Mouse (Mus musculus) limb, embryonic 14.5 days (tissue): ENCODE data around the gene Agap1. TPM values are rescaled to one million over a fixed set of nuclear protein-coding genes. Genes with fewer than 3 reads are reported as not detected.

Source experiments
- ATAC-seq: fragments of 200-750 bp; cut with Nextera tagmentation; 2 replicates; pipeline ENCODE4 v1.8.0; 2017; ENCODE audit warnings: low read depth, moderate number of reproducible peaks, moderate TSS enrichment; ENCODE audit not compliant: low FRiP score
- DNase-seq: peaks from one replicate; pipeline ENCODE4 v3.0.0-alpha.2; 2015; ENCODE audit warnings: low spot score
- H3K27ac ChIP-seq: fragments of 300-500 bp; sonication (generic); replicated peaks from 2 replicates; pipeline ENCODE4 v1.5.1; 2014; ENCODE audit warnings: low read depth, mild to moderate bottlenecking, low read length, moderate library complexity, mixed read lengths
- H3K27me3 ChIP-seq: fragments of 300-500 bp; sonication (generic); 2 replicates; pipeline ENCODE4 v1.6.1; 2014; ENCODE audit warnings: low read length, mixed read lengths; ENCODE audit not compliant: control insufficient read depth, insufficient read depth
- H3K36me3 ChIP-seq: fragments of 300-500 bp; sonication (generic); 2 replicates; pipeline ENCODE4 v1.6.1; 2014; ENCODE audit warnings: mild to moderate bottlenecking, low read length, moderate library complexity, mixed read lengths; ENCODE audit not compliant: control insufficient read depth, insufficient read depth
- H3K4me1 ChIP-seq: fragments of 300-500 bp; sonication (generic); 2 replicates; pipeline ENCODE4 v1.6.1; 2014; ENCODE audit warnings: antibody characterized with exemption, low read length, mixed read lengths; ENCODE audit not compliant: control insufficient read depth, insufficient read depth
- H3K4me2 ChIP-seq: fragments of 300-500 bp; sonication (generic); replicated peaks from 2 replicates; pipeline ENCODE4 v1.6.1; 2014; ENCODE audit warnings: low read depth, mild to moderate bottlenecking, low read length, moderate library complexity; ENCODE audit not compliant: severe bottlenecking
- H3K4me3 ChIP-seq: fragments of 300-500 bp; sonication (generic); replicated peaks from 2 replicates; pipeline ENCODE4 v1.5.1; 2014; ENCODE audit warnings: low read length
- H3K9ac ChIP-seq: fragments of 300-500 bp; sonication (generic); 2 replicates; pipeline ENCODE4 v1.6.1; 2014; ENCODE audit warnings: mild to moderate bottlenecking, low read depth, low read length, moderate library complexity; ENCODE audit not compliant: severe bottlenecking
- H3K9me3 ChIP-seq: fragments of 300-500 bp; sonication (generic); 2 replicates; pipeline ENCODE4 v1.6.1; 2016; ENCODE audit warnings: low read length; ENCODE audit not compliant: control insufficient read depth
- POLR2A ChIP-seq: fragments of 200-500 bp; IDR thresholded peaks from 2 replicates; pipeline ENCODE4 v1.8.0; 2012; ENCODE audit warnings: inconsistent platforms, mild to moderate bottlenecking, moderate library complexity, borderline replicate concordance; ENCODE audit not compliant: insufficient read depth, insufficient read length; ENCODE audit errors: extremely low read depth
- WGBS: fragments of 180-500 bp; shearing (Covaris S2); extraction: QIAGEN DNeasy Blood & Tissue Kit; methylation state at CpG from one replicate; pipeline ENCODE4 v1.1.7; 2014; 5-methylcytosine and 5-hydroxymethylcytosine counted together
- polyA plus RNA-seq, 2 experiments: library from polyadenylated mRNA; depleted of rRNA in 1 of 2; stranded (reverse) in 1 of 2; unstranded in 1 of 2; fragments of >200 nt; fragmentation: Nextera tagmentation in 1 of 2; extraction: Ambion mirVana in 1 of 2; gene quantifications; 2 replicates each; pipeline versions ENCODE4 v1.2.1 to v1.2.3; 2012 to 2014

Gene Agap1
- polyA plus RNA-seq, 2 experiments = 16.2 to 19.5 TPM

DNA sequence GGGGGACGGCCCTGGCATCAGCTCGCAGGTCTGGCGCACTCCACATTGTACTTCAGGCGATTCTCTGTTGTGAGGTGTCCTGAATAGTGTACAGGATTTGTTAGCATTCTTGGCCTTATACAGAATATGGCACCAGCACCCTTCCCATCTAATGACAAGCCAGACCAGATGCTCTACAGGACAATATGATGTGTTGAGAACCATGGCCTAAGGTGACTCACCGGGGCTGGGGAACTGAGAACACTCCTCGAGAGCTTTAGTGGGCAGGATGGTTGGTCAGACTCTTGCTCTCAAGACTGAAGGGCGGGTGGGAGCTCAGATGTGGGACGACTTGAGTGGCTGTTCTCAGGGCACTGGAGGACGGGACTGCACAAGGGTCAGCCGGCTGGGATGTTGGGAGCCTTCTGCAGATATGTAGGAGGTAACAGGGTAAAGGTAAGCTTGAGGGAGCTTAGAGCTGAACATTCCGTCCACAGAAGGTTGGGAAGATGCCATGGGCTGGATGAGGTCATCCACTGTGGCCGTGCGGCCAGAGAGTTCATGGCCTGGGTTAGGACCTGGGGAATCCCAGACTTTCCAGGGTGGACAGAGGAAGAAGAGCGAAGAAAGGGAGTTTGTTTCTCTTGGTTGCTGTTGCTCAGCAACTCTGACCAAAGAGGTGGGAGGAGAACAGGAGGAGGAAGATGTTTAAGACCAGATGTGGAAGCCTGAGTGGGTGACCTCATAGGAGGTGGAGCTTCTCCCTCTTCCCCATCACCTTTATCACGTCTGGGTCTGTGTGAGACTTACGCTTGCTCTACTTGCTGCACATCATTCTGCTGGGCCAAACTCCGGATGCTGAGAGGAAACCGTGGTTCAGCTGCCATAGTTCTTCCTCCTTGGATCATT lies 100.6 kb downstream of the Agap1 start:
- Histone ChIP-seq H3K27ac (no peak overlapping the region), H3K4me2 (no peak overlapping the region), H3K27me3 (no peaks in the 10 kb centered on the region), H3K9ac (no peak overlapping the region), H3K4me3 (no peak overlapping the region), H3K9me3 (no peaks in the 10 kb centered on the region), H3K36me3 (no peaks in the 10 kb centered on the region), H3K4me1 (peaks cover 14% of the 10 kb centered on the region; the same call in 1 of the 2 replicates)
- peak; percentile 66 for ATAC-seq
- no peak for TF ChIP-seq POLR2A
- 85% methylated on average over 18 of the region's 18 CpGs for WGBS
- DNase-seq = peak; percentile 29

DNA sequence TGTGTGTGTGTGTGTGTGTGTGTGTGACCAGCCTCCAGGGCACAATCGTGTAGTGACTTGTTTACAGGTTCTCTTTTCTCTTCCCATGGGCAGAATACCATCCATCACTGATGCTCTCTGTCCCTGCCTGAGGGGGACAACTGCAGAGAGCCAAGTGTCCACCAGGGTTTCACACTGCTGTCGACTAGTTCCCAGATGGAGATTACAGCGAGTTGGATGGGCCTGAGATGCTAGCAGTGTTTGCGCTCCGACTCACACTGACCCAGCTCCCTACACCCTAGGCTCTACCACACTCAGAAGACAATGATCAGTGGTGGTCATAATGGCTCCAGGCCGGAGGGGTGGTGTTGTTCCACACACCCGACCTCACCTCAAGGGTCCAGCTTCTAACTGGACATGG lies 101.4 kb downstream of the Agap1 start:
- DNase-seq (no peak), ATAC-seq (no peak)
- no peak overlapping the region for H3K27ac ChIP-seq
- no peak for TF ChIP-seq POLR2A
- H3K4me2 ChIP-seq = no peak overlapping the region
- no peak overlapping the region for H3K4me3 ChIP-seq
- no peaks in the 10 kb centered on the region for H3K27me3 ChIP-seq
- WGBS = 71% methylated on average over 7 of the region's 7 CpGs
- no peaks in the 10 kb centered on the region for H3K36me3 ChIP-seq
- H3K4me1 ChIP-seq = peaks cover 14% of the 10 kb centered on the region; the same call in 1 of the 2 replicates
- no peaks in the 10 kb centered on the region for H3K9me3 ChIP-seq
- no peak overlapping the region for H3K9ac ChIP-seq

- Histone ChIP-seq H3K4me1 (peaks cover 20% of the 10 kb centered on the region; the same call in 1 of the 2 replicates), H3K9me3 (no peaks in the 10 kb centered on the region), H3K27ac (no peak overlapping the region), H3K4me3 (no peak overlapping the region), H3K4me2 (no peak overlapping the region), H3K27me3 (no peaks in the 10 kb centered on the region), H3K36me3 (no peaks in the 10 kb centered on the region), H3K9ac (no peak overlapping the region)
- DNase-seq (no peak), ATAC-seq (no peak)
- 74% methylated on average over 6 of the region's 6 CpGs for WGBS
- TF ChIP-seq POLR2A = no peak
These were observed 102.8 kb downstream of the Agap1 start for GRCm38 (mm10) chr1:89557401-89557800.

GRCm38 (mm10) chr1:89558080-89558479 lies 103.5 kb downstream of the Agap1 start:
- H3K4me1 ChIP-seq = peaks cover 20% of the 10 kb centered on the region; the same call in 1 of the 2 replicates
- no peak for ATAC-seq
- no peak for TF ChIP-seq POLR2A

DNA sequence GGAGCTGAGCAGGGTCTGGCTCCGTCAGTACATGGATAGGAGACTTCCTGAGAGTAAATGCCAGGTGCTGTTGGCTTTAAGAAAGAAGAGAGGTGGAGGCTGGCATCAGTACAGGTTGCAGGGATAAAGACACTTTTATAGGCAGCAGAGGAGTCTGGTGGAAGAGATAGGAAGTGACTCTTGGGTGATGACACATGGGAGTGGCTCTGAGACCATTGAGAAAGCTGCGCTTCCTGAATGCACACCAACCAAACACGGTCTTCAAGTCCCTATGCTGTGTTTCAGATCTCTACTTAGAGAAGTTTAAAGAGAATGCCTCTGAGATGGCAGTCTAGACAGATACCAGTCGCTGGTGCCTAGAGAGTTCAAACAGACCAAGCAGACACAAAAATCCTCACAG lies 108.8 kb downstream of the Agap1 start:
- Histone ChIP-seq H3K4me3 (no peak overlapping the region), H3K27ac (no peak overlapping the region), H3K9ac (no peak overlapping the region), H3K9me3 (no peaks in the 10 kb centered on the region), H3K36me3 (no peaks in the 10 kb centered on the region), H3K4me1 (peaks cover 28% of the 10 kb centered on the region), H3K4me2 (no peak overlapping the region), H3K27me3 (no peaks in the 10 kb centered on the region)
- DNase-seq (no peak), ATAC-seq (no peak)
- no peak for TF ChIP-seq POLR2A
- WGBS = 84% methylated on average over 4 of the region's 4 CpGs

More at GRCm38 (mm10) chr1:89558080-89558479, 103.5 kb downstream of the Agap1 start:
- Histone ChIP-seq H3K9ac (no peak overlapping the region), H3K4me2 (no peak overlapping the region), H3K9me3 (no peaks in the 10 kb centered on the region), H3K36me3 (no peaks in the 10 kb centered on the region), H3K4me3 (no peak overlapping the region), H3K27ac (no peak overlapping the region), H3K27me3 (no peaks in the 10 kb centered on the region)
- 62% methylated on average over 1 of the region's 1 CpGs for WGBS
- DNase-seq = no peak
